Mouse (Mus musculus): ENCODE measurements at regions not wholly inside any gene's neighbourhood (a gene's known extent, or its start where the extent isn't known, plus 50 kb on each side); places are given as distances from the start of the nearest gene placed in this dataset.
A peak's percentile ranks its signal among the peaks of the same experiment; 100 is the strongest.

DNA sequence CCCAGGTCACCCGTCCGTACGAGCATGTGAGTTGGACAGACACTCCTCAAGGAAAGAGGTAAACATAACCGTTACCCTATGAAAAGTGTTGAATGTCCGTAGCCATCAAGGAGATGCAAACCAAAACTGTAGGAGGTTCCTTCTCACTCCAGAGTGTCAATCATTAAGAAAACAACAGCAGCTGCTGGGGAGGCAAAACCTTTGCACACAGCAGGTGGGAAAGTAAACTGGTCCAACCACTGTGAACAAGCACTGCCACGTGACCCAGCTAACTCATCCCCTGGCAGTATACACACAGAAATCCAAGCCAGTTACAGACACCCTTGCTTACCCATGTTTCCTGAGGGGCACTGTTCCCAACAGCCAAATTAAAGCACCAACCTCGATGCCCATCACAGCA is 54.7 kb upstream of the Irx5 start:
- Histone ChIP-seq H3K36me3 (ENCODE audit: control insufficient read depth, insufficient read depth) (no peaks in the 10 kb centered on the region), H3K27me3 (replicated peaks; ENCODE audit: control insufficient read depth, insufficient read depth, low read length) (no peaks in the 10 kb centered on the region), H3K9ac (ENCODE audit: low read depth, low read length) (no peak overlapping the region), H3K9me3 (ENCODE audit: control insufficient read depth) (no peaks in the 10 kb centered on the region), H3K27ac (ENCODE audit: low read depth, low read length) (no peak overlapping the region), H3K4me3 (ENCODE audit: low read depth, low read length) (no peak overlapping the region), H3K4me2 (replicated peaks; ENCODE audit: low read depth) (no peak overlapping the region), H3K4me1 (replicated peaks; ENCODE audit: control insufficient read depth, insufficient read depth, low read length) (no peaks in the 10 kb centered on the region)
- TF ChIP-seq CTCF (IDR thresholded peaks at IDR 0.05; ENCODE audit: low read depth), result no peak
- 72% methylated on average over 7 of the region's 7 CpGs for WGBS
- no peak for ATAC-seq

DNA sequence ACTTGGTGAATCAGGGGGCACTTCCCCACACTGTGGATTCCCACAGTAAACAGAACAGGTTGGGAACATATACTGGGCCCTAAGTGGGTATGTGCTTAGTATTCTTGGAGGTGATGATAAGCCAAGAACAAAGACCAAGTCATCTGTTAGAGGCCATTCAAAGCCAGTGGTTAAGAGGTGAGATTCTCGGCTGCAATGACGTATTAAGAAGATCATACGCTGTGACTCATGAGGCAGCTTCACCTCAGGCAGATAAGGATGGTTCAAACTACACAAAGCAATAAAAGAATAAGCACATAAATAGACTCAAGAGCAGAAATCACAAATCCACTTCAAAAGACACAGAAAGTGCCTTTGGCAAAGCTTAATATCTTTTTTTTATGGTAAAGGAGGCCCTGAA is 56.4 kb upstream of the Irx5 start:
- TF ChIP-seq CTCF (IDR thresholded peaks at IDR 0.05; ENCODE audit: low read depth), result no peak
- Histone ChIP-seq H3K4me3 (ENCODE audit: low read depth, low read length) (no peak overlapping the region), H3K36me3 (ENCODE audit: control insufficient read depth, insufficient read depth) (no peaks in the 10 kb centered on the region), H3K27ac (ENCODE audit: low read depth, low read length) (no peak overlapping the region), H3K9ac (ENCODE audit: low read depth, low read length) (no peak overlapping the region), H3K4me2 (replicated peaks; ENCODE audit: low read depth) (no peak overlapping the region), H3K4me1 (replicated peaks; ENCODE audit: control insufficient read depth, insufficient read depth, low read length) (no peaks in the 10 kb centered on the region), H3K27me3 (replicated peaks; ENCODE audit: control insufficient read depth, insufficient read depth, low read length) (no peaks in the 10 kb centered on the region), H3K9me3 (ENCODE audit: control insufficient read depth) (no peaks in the 10 kb centered on the region)
- WGBS, result 47% methylated on average over 3 of the region's 3 CpGs
- peak; percentile 66 for ATAC-seq

DNA sequence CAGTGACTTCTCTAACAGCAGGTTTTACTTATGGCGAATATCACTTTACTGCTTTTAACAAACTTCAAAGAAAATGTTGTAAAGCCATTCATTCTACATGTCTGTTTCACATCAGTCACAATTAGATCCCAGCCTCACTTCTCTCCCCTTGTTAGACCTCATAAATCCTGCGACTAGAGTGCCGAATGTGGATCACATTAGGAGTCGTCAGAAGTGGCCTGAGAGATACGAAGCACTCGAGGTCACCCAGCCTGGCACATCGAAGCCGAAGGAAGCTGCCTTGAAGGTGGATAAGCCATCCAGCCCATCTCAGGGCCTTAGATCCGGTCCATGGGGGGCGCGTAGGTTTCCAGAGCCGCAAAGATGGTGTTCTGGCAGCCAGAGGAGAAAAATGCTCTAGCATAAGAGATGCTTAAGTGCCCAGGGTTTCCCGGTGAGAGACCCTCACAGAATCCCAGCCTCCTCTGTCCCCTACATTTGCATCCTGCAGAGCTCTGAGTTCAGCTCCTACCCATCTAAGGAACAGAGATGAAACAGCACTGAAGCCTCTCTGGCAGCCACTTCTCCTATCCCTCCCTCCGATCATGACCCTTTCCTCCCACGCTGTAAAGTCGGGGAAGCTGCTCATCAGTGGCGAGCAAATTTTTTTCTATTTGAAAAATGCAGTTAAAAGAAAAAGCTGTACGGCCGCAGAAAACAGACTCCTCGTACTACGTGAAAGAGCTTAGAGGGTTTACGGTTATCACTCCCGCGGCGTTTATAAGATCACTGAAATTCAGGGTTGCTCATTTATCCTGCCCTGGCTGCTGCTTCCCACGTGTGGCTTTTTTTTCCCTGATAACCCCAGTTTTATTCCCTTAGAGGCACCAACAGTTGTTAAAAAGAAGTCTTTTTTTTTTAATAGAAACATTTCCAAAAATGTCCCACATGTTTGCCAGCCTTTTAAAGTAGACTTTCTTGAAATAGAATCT is 70.3 kb upstream of the Irx5 start:
- H3K9me3 ChIP-seq (ENCODE audit: control insufficient read depth), result no peaks in the 10 kb centered on the region
- no peak overlapping the region for H3K27ac ChIP-seq (ENCODE audit: low read depth, low read length)
- H3K4me1 ChIP-seq (replicated peaks; ENCODE audit: control insufficient read depth, insufficient read depth, low read length), result no peaks in the 10 kb centered on the region
- WGBS, result 61% methylated on average over 26 of the region's 26 CpGs
- H3K9ac ChIP-seq (ENCODE audit: low read depth, low read length), result no peak overlapping the region
- no peaks in the 10 kb centered on the region for H3K36me3 ChIP-seq (ENCODE audit: control insufficient read depth, insufficient read depth)
- TF ChIP-seq CTCF (IDR thresholded peaks at IDR 0.05; ENCODE audit: low read depth), result no peak
- H3K4me3 ChIP-seq (ENCODE audit: low read depth, low read length), result no peak overlapping the region
- no peaks in the 10 kb centered on the region for H3K27me3 ChIP-seq (replicated peaks; ENCODE audit: control insufficient read depth, insufficient read depth, low read length)
- H3K4me2 ChIP-seq (replicated peaks; ENCODE audit: low read depth), result no peak overlapping the region
- no peak for ATAC-seq

DNA sequence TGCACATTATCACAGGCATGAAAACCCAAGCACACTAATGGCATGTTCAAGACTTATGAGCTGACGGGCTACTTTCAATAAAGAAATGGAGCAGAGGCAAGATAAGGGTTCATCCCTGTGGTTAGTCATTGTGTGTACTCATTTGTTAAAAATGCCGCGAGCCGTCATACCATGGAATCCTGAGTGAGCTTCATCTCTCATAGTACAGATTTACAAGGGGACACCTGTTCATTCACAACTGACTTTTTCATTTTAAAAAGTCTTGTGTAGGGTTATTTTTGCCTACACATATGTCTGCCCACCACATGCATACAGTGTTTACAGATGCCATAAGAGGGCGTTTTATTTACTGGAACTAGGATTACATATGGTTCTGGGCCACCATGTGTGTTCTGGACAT is 81.7 kb upstream of the Irx5 start:
- WGBS, result 90% methylated on average over 5 of the region's 5 CpGs
- Histone ChIP-seq H3K4me1 (replicated peaks; ENCODE audit: control insufficient read depth, insufficient read depth, low read length) (no peaks in the 10 kb centered on the region), H3K4me2 (replicated peaks; ENCODE audit: low read depth) (no peak overlapping the region), H3K9me3 (ENCODE audit: control insufficient read depth) (no peaks in the 10 kb centered on the region), H3K27me3 (replicated peaks; ENCODE audit: control insufficient read depth, insufficient read depth, low read length) (no peaks in the 10 kb centered on the region), H3K4me3 (ENCODE audit: low read depth, low read length) (no peak overlapping the region), H3K9ac (ENCODE audit: low read depth, low read length) (no peak overlapping the region), H3K27ac (ENCODE audit: low read depth, low read length) (no peak overlapping the region), H3K36me3 (ENCODE audit: control insufficient read depth, insufficient read depth) (no peaks in the 10 kb centered on the region)
- no peak for TF ChIP-seq CTCF (IDR thresholded peaks at IDR 0.05; ENCODE audit: low read depth)
- ATAC-seq, result no peak

DNA sequence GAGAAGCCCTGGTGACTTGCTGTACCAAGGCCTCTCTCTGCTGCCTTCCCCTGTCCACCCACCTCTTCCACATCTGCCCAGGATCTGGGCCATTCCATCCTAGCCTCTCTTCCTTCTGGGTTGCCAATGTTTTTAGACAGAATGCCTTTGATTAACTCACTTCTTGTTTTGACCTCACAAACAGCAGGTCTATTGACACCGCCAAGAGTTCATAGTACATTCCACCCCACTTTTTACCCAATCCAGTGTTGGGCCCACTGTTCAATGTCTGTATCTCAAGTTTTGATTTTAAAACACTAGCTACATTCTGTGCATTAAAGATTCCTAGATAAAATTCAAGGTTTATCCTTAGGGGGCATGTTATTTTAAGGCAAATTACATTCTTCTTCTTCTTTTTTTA is 84.7 kb upstream of the Irx5 start:
- Histone ChIP-seq H3K9ac (ENCODE audit: low read depth, low read length) (no peak overlapping the region), H3K4me1 (replicated peaks; ENCODE audit: control insufficient read depth, insufficient read depth, low read length) (no peaks in the 10 kb centered on the region)
- 81% methylated on average over 1 of the region's 1 CpGs for WGBS

DNA sequence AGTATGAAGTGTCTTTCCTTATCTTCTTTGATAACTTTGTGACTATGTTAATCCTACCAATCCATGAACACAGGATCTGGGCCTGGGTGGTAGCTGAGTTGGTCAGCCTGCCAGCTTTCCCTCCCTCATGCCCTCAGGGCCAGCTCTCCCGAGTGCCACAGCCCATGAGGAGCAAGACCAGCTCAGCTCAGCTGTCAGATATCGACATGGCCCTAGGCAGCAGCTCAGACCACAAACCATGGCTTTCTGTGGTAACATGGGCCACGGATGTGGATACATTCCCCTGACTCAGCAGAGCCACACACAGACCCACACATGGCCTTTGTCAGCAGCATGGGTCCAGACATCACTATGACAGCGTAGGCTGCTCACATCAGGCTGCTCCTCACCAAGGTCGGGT is 85.4 kb upstream of the Irx5 start:
- WGBS, result 77% methylated on average over 5 of the region's 5 CpGs
- no peak overlapping the region for H3K27ac ChIP-seq (ENCODE audit: low read depth, low read length)
- no peak overlapping the region for H3K4me2 ChIP-seq (replicated peaks; ENCODE audit: low read depth)
- H3K36me3 ChIP-seq (ENCODE audit: control insufficient read depth, insufficient read depth), result no peaks in the 10 kb centered on the region
- H3K9ac ChIP-seq (ENCODE audit: low read depth, low read length), result no peak overlapping the region
- H3K9me3 ChIP-seq (ENCODE audit: control insufficient read depth), result 0 out of 2 replicates have a peak, but pooled peaks cover 5% of the 10 kb centered on the region
- no peaks in the 10 kb centered on the region for H3K27me3 ChIP-seq (replicated peaks; ENCODE audit: control insufficient read depth, insufficient read depth, low read length)
- no peak overlapping the region for H3K4me3 ChIP-seq (ENCODE audit: low read depth, low read length)
- ATAC-seq, result no peak
- no peaks in the 10 kb centered on the region for H3K4me1 ChIP-seq (replicated peaks; ENCODE audit: control insufficient read depth, insufficient read depth, low read length)
- TF ChIP-seq CTCF (IDR thresholded peaks at IDR 0.05; ENCODE audit: low read depth), result no peak

More for the DNA sequence above, 84.7 kb upstream of the Irx5 start:
- no peak overlapping the region for H3K4me2 ChIP-seq (replicated peaks; ENCODE audit: low read depth)
- no peaks in the 10 kb centered on the region for H3K27me3 ChIP-seq (replicated peaks; ENCODE audit: control insufficient read depth, insufficient read depth, low read length)
- ATAC-seq, result no peak
- H3K9me3 ChIP-seq (ENCODE audit: control insufficient read depth), result 0 out of 2 replicates have a peak, but pooled peaks cover 5% of the 10 kb centered on the region
- no peak for TF ChIP-seq CTCF (IDR thresholded peaks at IDR 0.05; ENCODE audit: low read depth)
- no peak overlapping the region for H3K27ac ChIP-seq (ENCODE audit: low read depth, low read length)
- no peaks in the 10 kb centered on the region for H3K36me3 ChIP-seq (ENCODE audit: control insufficient read depth, insufficient read depth)
- H3K4me3 ChIP-seq (ENCODE audit: low read depth, low read length), result no peak overlapping the region
